Mouse (Mus musculus) megakaryocyte, embryonic 14.5 days (primary cell): Measurements from ENCODE around the gene Gja5.

Experiments
- FLI1 ChIP-seq: IDR thresholded peaks from 2 replicates; pipeline ENCODE4 v1.6.1; 2012; ENCODE audit warnings: low read length, inconsistent platforms, mixed read lengths
- GATA1 ChIP-seq: IDR thresholded peaks from 3 replicates; pipeline ENCODE4 v1.6.1; 2012; ENCODE audit warnings: mixed read lengths, low read length, inconsistent platforms, borderline replicate concordance

DNA sequence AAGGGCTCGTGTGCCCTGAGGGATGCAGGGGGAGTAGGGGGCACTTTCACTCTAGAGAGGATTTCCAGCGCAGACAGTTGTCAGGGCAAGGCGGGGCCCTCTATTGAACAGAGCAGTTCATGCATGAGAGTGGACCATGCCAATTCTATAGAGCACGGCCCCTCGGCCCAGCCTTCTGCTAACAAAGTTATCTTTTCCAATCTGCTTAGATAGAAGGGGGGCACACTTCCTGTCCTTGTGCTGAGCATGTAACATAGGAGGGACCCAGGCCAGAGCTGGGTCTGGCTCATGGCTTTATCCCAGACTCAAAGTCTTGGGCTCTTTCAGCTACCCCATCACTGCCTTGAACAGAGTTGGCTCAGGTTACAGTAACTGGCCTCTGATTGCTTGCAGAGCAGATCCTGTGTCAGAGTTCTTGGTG lies 26.8 kb downstream of the Gja5 start:
- TF ChIP-seq GATA1 = no peak
- no peak for TF ChIP-seq FLI1
